Mouse (Mus musculus) adrenal gland, adult 18-20 months (tissue): ENCODE measurements around the gene AC124502.3. TPM values are rescaled to one million over a fixed set of nuclear protein-coding genes. Genes with fewer than 3 reads are reported as not detected.
"Not testable (repeated sequence)": the region's sequence is repeated elsewhere in the genome, so short reads cannot be mapped to it uniquely, and the experiment has no call there.

Experiments used
- DNase-seq, 2 experiments: peaks; one replicate each; pipeline ENCODE4 v3.0.0; 2021 to 2022; ENCODE audit warnings: low spot score in 2 of 2
- long read RNA-seq, 2 experiments: library from polyadenylated mRNA; stranded (forward); transcript quantifications; one replicate each; pipeline ENCODE4 v2.0.0; 2021
- total RNA-seq, 2 experiments: library from RNA; stranded (reverse); gene quantifications; 1 replicate in 1 of 2; 2 replicates in 1 of 2; pipeline ENCODE4 v1.2.3; 2021

Gene AC124502.3
- total RNA-seq: 1 to 10 TPM in 1 of 2 experiments, under 1 TPM in 1; 0.73 to 1.5 TPM
- long read RNA-seq, experiment 1, partial matches to known transcripts: 1 of 4 reads
- long read RNA-seq, experiment 1, other reads (novel, unspliced or antisense): 3 of 4 reads
- long read RNA-seq, experiment 2, partial matches to known transcripts: 1 of 7 reads
- long read RNA-seq, experiment 2, other reads (novel, unspliced or antisense): 3 of 7 reads

- DNase-seq: peak; percentile 80 to 81
Observed at GRCm38 (mm10) chr19:5038709-5039156, at the start of gene AC124502.3, which contains the start of gene B4gat1. Gene AC124502.3, plus strand, starts transcription at chr19:5038891. Gene B4gat1, plus strand, starts transcription at chr19:5038826.

- peak; percentile 95 to 97 for DNase-seq
Observed at GRCm38 (mm10) chr19:4989013-4989412, 49.7 kb upstream of the AC124502.3 start.

GRCm38 (mm10) chr19:4989434-4990255, 49.0 kb upstream of the AC124502.3 start:
- no peak for DNase-seq

GRCm38 (mm10) chr19:4990256-4990625, 48.5 kb upstream of the AC124502.3 start, which contains the start of gene Npas4:
Gene Npas4, minus strand, starts transcription at chr19:4990316.
- no peak for DNase-seq

- no peak for DNase-seq
Observed at GRCm38 (mm10) chr19:4990716-4991115, 48.0 kb upstream of the AC124502.3 start.

GRCm38 (mm10) chr19:4992371-4992770, 46.3 kb upstream of the AC124502.3 start:
- no peak for DNase-seq

GRCm38 (mm10) chr19:4992904-4993303, 45.8 kb upstream of the AC124502.3 start:
- DNase-seq: peak; percentile 63 to 67

- DNase-seq: no peak
Observed at GRCm38 (mm10) chr19:4994043-4994442, 44.6 kb upstream of the AC124502.3 start.

- DNase-seq: no peak
Observed at GRCm38 (mm10) chr19:4999445-5000140, 39.1 kb upstream of the AC124502.3 start.

- peak; percentile 75 to 76 for DNase-seq
Observed at GRCm38 (mm10) chr19:5001666-5002406, 36.9 kb upstream of the AC124502.3 start.

GRCm38 (mm10) chr19:5003644-5004043, 35.0 kb upstream of the AC124502.3 start:
- DNase-seq: not testable (repeated sequence)

- DNase-seq: no peak
Observed at GRCm38 (mm10) chr19:5004925-5005324, 33.8 kb upstream of the AC124502.3 start.

GRCm38 (mm10) chr19:5013138-5013537, 25.6 kb upstream of the AC124502.3 start:
- DNase-seq: no peak

- peak in 1 of 2 experiments; percentile 36 for DNase-seq
Observed at GRCm38 (mm10) chr19:5014961-5015398, 23.7 kb upstream of the AC124502.3 start.

GRCm38 (mm10) chr19:5016221-5016742, 22.4 kb upstream of the AC124502.3 start:
- no peak for DNase-seq

GRCm38 (mm10) chr19:5016782-5017181, 21.9 kb upstream of the AC124502.3 start:
- DNase-seq: peak; percentile 60 to 71

- DNase-seq: no peak
Observed at GRCm38 (mm10) chr19:5017611-5018010, 21.1 kb upstream of the AC124502.3 start.

- no peak for DNase-seq
Observed at GRCm38 (mm10) chr19:5018191-5018590, 20.5 kb upstream of the AC124502.3 start.

GRCm38 (mm10) chr19:5021416-5021815, 17.3 kb upstream of the AC124502.3 start:
- no peak for DNase-seq
